Mouse (Mus musculus) hindbrain, embryonic 11.5 days (tissue): ENCODE results near the gene Tulp3. TPM values are rescaled to one million over a fixed set of nuclear protein-coding genes. Genes with fewer than 3 reads are reported as not detected.

Experiments used
- ATAC-seq: fragments of 200-750 bp; cut with Nextera tagmentation; 2 replicates; pipeline ENCODE4 v1.8.0; 2017; ENCODE audit warnings: mild to moderate bottlenecking, moderate TSS enrichment, moderate library complexity; ENCODE audit not compliant: low FRiP score
- DNase-seq: peaks from one replicate; pipeline ENCODE4 v3.0.0-alpha.2; 2015; ENCODE audit warnings: low spot score
- H3K27ac ChIP-seq: fragments of 300-500 bp; sonication (generic); 2 replicates; pipeline ENCODE4 v1.5.1; 2014; ENCODE audit warnings: mild to moderate bottlenecking, low read depth, low read length
- H3K27me3 ChIP-seq: fragments of 300-500 bp; sonication (generic); 2 replicates; pipeline ENCODE4 v1.6.1; 2014; ENCODE audit warnings: mild to moderate bottlenecking, low read length, moderate library complexity, mixed read lengths; ENCODE audit not compliant: control insufficient read depth, insufficient read depth
- H3K36me3 ChIP-seq: fragments of 300-500 bp; sonication (generic); 2 replicates; pipeline ENCODE4 v1.6.1; 2014; ENCODE audit warnings: mild to moderate bottlenecking, low read length, moderate library complexity, mixed read lengths; ENCODE audit not compliant: control insufficient read depth, insufficient read depth
- H3K4me1 ChIP-seq: fragments of 300-500 bp; sonication (generic); replicated peaks from 2 replicates; pipeline ENCODE4 v1.6.1; 2014; ENCODE audit warnings: low read length, mixed read lengths; ENCODE audit not compliant: control insufficient read depth, insufficient read depth
- H3K4me2 ChIP-seq: fragments of 300-500 bp; sonication (generic); replicated peaks from 2 replicates; pipeline ENCODE4 v1.6.1; 2014; ENCODE audit warnings: mild to moderate bottlenecking, low read depth, low read length
- H3K4me3 ChIP-seq: fragments of 300-500 bp; sonication (generic); 2 replicates; pipeline ENCODE4 v1.5.1; 2014; ENCODE audit warnings: low read depth, low read length
- H3K9ac ChIP-seq: fragments of 300-500 bp; sonication (generic); 2 replicates; pipeline ENCODE4 v1.6.1; 2014; ENCODE audit warnings: low read depth, low read length
- H3K9me3 ChIP-seq: fragments of 300-500 bp; sonication (generic); 2 replicates; pipeline ENCODE4 v1.6.1; 2016; ENCODE audit warnings: low read length; ENCODE audit not compliant: control insufficient read depth
- WGBS: fragments of 180-500 bp; shearing (Covaris S2); extraction: QIAGEN DNeasy Blood & Tissue Kit; methylation state at CpG from one replicate; pipeline ENCODE4 v1.1.7; 2014; 5-methylcytosine and 5-hydroxymethylcytosine counted together
- polyA plus RNA-seq: library from polyadenylated mRNA; unstranded; fragments of >200 nt; fragmentation: Nextera tagmentation; extraction: Ambion mirVana; gene quantifications from 2 replicates; pipeline ENCODE4 v1.2.1, GENCODE M21; 2014

Tulp3 gene
- polyA plus RNA-seq, 1 experiment from 2014 or later = 23.4 TPM

- 70% methylated on average over 11 of the region's 11 CpGs for WGBS
- Histone ChIP-seq H3K36me3 (no peaks in the 10 kb centered on the region), H3K4me1 (no peaks in the 10 kb centered on the region; the same call in 1 of the 2 replicates), H3K27ac (no peak overlapping the region), H3K4me2 (no peak overlapping the region), H3K9me3 (no peaks in the 10 kb centered on the region), H3K9ac (no peak overlapping the region), H3K27me3 (no peaks in the 10 kb centered on the region), H3K4me3 (no peak overlapping the region)
- DNase-seq = no peak
- no peak for ATAC-seq
Observed at GRCm38 (mm10) chr6:128277132-128278085, 78.2 kb downstream of the Tulp3 start.

GRCm38 (mm10) chr6:128276349-128276748 lies 79.3 kb downstream of the Tulp3 start:
- no peak for DNase-seq
- Histone ChIP-seq H3K4me2 (no peak overlapping the region), H3K4me1 (no peaks in the 10 kb centered on the region), H3K36me3 (no peaks in the 10 kb centered on the region), H3K9ac (no peak overlapping the region), H3K27me3 (no peaks in the 10 kb centered on the region), H3K4me3 (no peak overlapping the region), H3K27ac (no peak overlapping the region), H3K9me3 (no peaks in the 10 kb centered on the region)
- 96% methylated on average over 6 of the region's 6 CpGs for WGBS
- ATAC-seq = no peak

- H3K4me1 ChIP-seq = no peaks in the 10 kb centered on the region
- H3K27me3 ChIP-seq = no peaks in the 10 kb centered on the region
- no peak overlapping the region for H3K27ac ChIP-seq
- H3K36me3 ChIP-seq = no peaks in the 10 kb centered on the region
- no peak for ATAC-seq
- no peaks in the 10 kb centered on the region for H3K9me3 ChIP-seq
- H3K9ac ChIP-seq = no peak overlapping the region
- DNase-seq = no peak
- H3K4me3 ChIP-seq = no peak overlapping the region
- no peak overlapping the region for H3K4me2 ChIP-seq
- WGBS = 90% methylated on average over 8 of the region's 8 CpGs
Observed at GRCm38 (mm10) chr6:128275506-128276064, 80.1 kb downstream of the Tulp3 start.

GRCm38 (mm10) chr6:128273507-128273906 lies 82.1 kb downstream of the Tulp3 start:
- Histone ChIP-seq H3K27ac (no peak overlapping the region), H3K4me3 (no peak overlapping the region), H3K4me1 (no peaks in the 10 kb centered on the region), H3K27me3 (no peaks in the 10 kb centered on the region), H3K9me3 (no peaks in the 10 kb centered on the region), H3K9ac (no peak overlapping the region), H3K36me3 (no peaks in the 10 kb centered on the region), H3K4me2 (no peak overlapping the region)
- 77% methylated on average over 1 of the region's 1 CpGs for WGBS
- no peak for ATAC-seq
- no peak for DNase-seq

GRCm38 (mm10) chr6:128272754-128273153 lies 82.9 kb downstream of the Tulp3 start:
- ATAC-seq (no peak), DNase-seq (no peak)
- Histone ChIP-seq H3K9me3 (no peaks in the 10 kb centered on the region), H3K4me2 (no peak overlapping the region), H3K4me1 (no peaks in the 10 kb centered on the region), H3K9ac (no peak overlapping the region), H3K36me3 (no peaks in the 10 kb centered on the region), H3K27ac (no peak overlapping the region), H3K4me3 (no peak overlapping the region), H3K27me3 (no peaks in the 10 kb centered on the region)
- WGBS = 93% methylated on average over 17 of the region's 17 CpGs

Other genes starting within 250 kb of the Tulp3 start
- gene Tspan9, start 212.3 kb downstream of the Tulp3 start, polyA plus RNA-seq = 46.2 and 48.9 TPM in 2 replicates
- 1.4 and 1.7 TPM in 2 replicates for gene Tead4, start 55.0 kb downstream of the Tulp3 start, polyA plus RNA-seq
- gene Rhno1, start 7.1 kb upstream of the Tulp3 start, polyA plus RNA-seq = 164 and 173 TPM in 2 replicates
- 39.6 and 46.1 TPM in 2 replicates for gene Foxm1, start 7.1 kb upstream of the Tulp3 start, polyA plus RNA-seq
- 0.40 and 0.42 TPM in 2 replicates for gene Tex52, start 19.6 kb upstream of the Tulp3 start, polyA plus RNA-seq
- not detected in 2 replicates for gene Gm44596, start 19.7 kb upstream of the Tulp3 start, polyA plus RNA-seq
- 2.4 and 3.1 TPM in 2 replicates for gene Nrip2, start 43.4 kb upstream of the Tulp3 start, polyA plus RNA-seq
- gene Itfg2, start 69.1 kb upstream of the Tulp3 start, polyA plus RNA-seq = 28.4 and 32.2 TPM in 2 replicates
- 434 and 533 TPM in 2 replicates for gene Fkbp4, start 82.8 kb upstream of the Tulp3 start, polyA plus RNA-seq
- gene Pzp, start 170.9 kb upstream of the Tulp3 start, polyA plus RNA-seq = not detected in 2 replicates
- not detected in 2 replicates for gene A2ml1, start 225.8 kb upstream of the Tulp3 start, polyA plus RNA-seq